Mouse (Mus musculus) right cerebral cortex, postnatal 36 days (tissue): Measurements from ENCODE around the gene Gm14459.
"Not testable (repeated sequence)": the region's sequence is repeated elsewhere in the genome, so short reads cannot be mapped to it uniquely, and the experiment has no call there.

Source experiments
- DNase-seq, 2 experiments: peaks; one replicate each; pipeline ENCODE4 v3.0.0; 2022; ENCODE audit warnings: low spot score in 2 of 2, mixed read lengths in 1 of 2

The Gm14459 gene

GRCm38 (mm10) chrX:8524854-8525253 lies at the start of gene Gm14459:
TSS of gene Gm14459 (minus strand) at chrX:8524954.
- DNase-seq: no peak

DNA sequence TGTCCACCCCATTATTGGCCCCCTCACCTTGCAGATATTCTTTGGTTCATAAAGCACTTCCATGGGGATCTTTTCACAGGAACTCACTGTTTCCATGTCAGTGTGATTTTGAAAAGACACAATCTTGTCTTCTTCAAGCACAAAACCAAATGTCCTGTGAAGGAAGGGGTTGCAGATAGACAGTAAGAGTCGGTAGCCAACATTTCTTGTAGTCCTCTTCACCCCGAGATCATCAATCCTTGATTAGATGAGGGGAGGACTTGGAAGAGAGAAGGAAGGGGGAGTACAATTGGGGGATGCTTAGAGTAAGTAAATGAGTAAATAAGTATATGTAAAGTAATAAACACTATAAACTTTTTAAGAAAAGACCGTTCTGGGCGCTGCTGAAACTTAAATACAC lies 23.4 kb upstream of the Gm14459 start, which contains the start of gene Ssxb6:
Ssxb6 (minus strand) TSS at position 101 of the 400 bp plus-strand sequence.
- DNase-seq: not testable (repeated sequence)
